Mouse (Mus musculus) cerebellum, postnatal 14 days (tissue): ENCODE data around the gene Glo1.
A peak's percentile ranks its signal among the peaks of the same experiment; 100 is the strongest.

Experiments used
- DNase-seq, 2 experiments: peaks; one replicate each; pipeline ENCODE4 v3.0.0; 2021; ENCODE audit warnings: mixed read lengths in 2 of 2

Gene Glo1

DNA sequence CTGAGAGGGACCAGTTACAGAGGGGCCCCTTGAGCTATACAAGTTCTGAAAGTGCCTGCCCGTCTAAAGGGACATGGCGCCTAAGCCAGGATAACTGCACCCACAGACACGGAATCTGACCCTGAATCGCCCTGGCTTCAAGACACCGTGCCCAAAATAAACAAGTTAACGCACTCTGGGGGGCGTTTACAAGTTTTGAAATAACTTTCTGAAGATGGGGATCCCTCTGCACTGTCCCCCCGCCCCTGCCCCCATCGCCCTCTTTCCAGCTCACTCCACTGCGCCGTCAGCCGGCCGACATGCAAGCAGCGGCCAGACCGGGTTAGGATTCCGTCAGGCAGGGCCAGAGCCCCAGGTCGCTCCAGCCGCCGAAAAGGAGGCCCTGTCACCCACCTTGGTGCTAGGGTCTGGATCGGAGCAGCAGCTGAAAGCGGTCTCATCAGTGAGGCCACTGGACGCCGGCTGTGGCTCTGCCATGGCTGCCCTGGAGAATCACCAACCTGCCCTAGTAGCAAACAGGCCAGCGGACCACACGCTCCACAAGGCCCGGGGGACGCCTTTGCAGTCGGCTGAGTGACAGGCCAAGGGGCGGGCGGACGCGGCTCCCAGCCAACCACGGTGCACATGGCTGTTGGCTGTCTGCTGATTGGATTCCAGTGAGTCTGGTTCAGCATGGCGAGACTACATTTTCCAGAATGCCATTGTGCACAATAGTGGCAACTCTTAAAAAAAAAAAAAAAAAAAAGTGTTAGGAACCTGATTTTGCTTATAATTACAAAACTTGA is 14.4 kb downstream of the Glo1 start:
- DNase-seq = peak; percentile 100

DNA sequence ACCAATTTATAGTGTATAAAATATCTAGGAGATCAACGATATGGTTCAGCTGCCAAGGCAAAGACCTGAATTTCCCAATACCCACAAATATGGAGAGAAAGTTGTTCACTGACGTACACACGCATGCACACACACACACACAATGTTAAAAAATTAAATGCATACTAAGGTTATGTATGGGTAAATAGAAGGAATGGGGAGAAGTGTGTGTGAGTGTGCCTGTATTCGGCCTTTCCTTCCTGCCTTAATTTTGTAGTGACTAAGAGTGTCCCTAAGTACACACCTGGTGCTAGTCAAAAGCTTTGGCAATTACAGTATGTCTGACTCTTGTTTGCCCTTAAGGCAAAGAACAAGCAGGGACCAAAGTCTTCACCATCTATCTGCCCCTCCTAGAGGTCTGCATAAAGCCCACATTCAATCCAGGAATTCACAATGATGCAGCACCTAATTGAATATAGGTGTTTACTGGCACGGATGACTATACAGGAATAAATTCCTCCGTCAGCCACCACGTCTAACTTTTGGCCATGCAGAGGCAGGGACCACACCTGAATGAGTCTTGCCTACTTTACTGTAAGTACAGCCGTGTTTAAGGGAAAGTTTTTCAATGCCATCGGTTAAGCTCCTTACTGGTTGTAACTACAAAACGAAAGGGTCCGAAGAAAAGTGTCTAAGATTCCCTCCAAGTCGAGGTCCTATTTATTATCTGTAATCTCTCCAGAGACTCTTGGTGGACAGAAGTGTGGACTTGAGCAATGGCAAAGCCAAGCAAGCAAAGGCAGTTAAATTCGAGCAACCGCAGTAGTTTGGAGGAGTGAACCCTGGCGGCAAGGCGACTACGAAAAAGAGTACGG is 15.2 kb downstream of the Glo1 start:
- no peak for DNase-seq

DNA sequence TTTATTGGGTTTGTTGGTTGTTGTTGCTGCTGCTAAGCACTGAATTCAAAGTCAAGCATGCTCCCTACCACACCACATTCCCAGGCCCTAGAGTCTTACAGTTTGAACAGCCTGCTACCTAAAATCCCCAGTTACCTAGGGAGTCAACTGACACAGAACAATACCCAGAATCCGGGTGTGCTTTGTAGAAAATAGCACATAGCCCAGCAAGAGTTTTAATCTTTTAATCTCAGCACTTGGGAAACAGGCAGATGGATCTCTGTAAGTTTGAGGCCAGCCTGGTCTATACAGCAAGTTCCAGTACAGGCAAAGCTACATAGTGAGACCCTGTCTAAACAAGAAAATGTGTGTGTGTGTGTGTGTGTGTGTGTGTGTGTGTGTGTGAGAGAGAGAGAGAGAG is 15.9 kb downstream of the Glo1 start:
- DNase-seq = no peak

DNA sequence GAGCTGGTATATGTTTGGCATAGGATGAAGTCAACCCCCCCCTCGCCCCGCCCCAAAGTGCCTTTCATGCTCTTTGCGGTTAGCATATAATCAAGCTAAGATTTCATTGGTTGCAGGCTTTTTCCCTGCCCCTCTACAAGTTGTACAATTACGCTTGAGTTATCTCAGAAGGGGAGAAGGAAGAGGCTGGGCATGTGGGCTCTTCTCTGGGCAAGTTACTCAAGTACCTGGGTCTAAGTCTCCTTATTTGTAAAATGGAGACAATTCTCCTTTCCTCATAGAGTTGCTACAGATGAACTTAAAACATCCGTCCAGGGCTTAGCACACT is 16.7 kb downstream of the Glo1 start:
- DNase-seq = no peak

DNA sequence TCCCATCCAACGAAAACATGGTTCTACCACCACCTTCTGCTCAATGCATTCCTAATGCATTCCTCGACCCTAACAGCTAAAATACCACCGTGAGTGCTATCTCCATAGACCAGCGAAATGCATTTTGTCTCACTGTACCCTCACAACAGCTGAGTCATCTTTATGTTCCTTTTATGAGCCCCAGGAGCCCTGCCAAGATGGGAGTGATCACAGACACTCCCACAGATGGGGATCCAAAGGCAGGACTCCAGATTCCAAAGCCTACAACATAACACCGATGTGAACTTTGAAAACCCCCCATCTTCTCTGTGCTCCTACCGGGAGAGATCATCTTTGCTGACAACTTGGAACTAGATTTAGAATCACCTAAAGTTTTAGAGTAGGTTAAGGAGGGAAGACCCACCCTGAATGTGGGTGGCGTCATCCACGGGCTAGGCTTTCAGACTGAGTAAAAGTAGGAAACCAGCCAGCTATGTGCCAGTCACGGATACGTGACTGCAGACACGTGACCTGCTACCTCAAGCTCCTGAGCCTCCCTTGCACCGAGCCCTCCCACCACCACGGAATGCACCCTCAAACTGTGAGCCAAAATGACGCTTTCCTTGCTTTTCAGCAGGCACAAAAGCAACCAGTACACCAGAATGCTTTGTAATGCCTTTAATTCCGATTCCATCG is 17.2 kb downstream of the Glo1 start:
- no peak for DNase-seq

DNA sequence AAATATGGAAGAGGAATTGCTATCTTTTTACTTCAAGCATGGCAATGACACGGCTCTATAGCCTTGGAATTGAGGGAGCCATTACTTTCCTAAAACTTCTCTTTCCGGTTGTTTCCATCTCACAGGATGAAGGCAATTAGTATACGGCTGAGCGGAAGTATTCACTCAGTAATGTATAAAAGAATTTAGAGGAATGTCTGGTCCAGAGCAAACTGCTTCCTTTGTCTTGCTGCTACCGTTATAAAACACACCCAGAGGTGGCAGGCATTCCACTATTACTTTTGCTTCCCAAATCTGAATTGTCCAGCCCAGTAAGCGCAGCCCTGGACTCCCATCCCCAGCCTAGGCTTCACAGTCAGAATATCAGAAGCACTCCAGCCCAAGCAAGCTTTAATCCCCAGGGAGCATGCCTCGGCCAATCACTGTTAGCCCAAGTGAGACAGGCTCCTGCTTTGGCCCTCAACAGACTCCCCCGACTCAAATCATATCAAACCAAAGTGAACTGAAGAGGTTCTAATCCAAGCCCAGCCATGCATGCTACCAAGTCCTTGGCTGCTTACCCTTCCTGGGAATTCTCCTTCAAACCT is 18.7 kb downstream of the Glo1 start:
- no peak for DNase-seq

DNA sequence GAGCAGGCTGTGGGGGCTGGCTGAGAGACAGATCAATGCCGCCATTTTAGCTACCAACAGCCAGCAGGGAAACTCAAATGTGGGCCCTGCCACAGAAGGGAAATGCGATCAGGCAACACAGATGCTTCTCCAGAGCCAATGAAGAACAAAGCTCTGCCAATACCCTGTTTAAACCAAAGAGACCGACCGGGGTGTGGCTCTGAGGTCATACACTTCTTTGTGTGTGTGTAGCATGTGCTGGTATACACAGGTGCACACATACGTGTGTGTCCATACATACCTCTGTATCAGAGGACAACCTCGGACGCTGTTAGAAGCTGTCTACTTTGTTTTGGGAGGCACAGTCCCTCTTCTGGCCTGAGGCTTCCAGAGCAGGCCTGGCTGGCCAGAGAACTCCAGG is 19.3 kb downstream of the Glo1 start:
- no peak for DNase-seq

DNA sequence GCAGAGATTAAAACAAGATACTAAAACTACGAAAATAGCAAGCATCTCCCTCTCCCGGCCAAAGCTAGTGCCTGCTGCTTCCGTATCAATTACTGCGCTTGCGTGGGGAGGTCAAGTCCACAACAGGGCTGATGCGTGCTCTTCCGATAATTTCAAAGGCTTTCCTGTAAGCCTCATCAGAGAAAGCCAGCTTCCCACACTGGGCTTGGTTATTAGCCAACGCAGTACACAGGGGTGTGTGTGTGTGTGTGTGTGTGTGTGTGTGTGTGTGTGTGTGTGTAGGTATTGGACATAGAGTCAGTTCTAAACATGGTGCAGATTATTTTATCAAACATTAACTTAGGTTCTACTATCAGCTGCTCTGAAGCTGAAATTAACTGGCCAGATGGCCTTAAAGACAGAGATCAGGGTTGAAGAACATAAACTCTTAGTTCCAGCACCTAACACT is 20.0 kb downstream of the Glo1 start:
- DNase-seq = no peak

DNA sequence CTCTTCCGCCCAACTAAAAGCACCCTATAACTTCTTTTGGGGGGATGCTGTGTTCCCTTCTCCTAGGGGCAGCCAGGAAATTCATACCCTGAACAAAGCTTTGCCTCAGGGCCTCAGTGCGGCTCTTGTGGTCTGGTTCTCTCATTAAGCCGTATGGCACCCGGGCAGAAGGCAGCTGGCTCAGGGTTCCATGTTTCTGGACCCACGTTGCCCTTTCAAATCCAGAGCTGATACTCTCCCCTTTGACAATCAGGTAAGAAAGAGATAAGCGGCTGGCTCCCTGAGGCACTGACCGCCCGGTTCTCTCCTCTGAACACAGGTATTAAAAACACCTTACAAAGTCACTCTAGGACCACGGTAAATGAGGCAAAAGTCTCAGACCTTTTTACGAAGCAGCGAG is 20.5 kb downstream of the Glo1 start:
- no peak for DNase-seq

DNA sequence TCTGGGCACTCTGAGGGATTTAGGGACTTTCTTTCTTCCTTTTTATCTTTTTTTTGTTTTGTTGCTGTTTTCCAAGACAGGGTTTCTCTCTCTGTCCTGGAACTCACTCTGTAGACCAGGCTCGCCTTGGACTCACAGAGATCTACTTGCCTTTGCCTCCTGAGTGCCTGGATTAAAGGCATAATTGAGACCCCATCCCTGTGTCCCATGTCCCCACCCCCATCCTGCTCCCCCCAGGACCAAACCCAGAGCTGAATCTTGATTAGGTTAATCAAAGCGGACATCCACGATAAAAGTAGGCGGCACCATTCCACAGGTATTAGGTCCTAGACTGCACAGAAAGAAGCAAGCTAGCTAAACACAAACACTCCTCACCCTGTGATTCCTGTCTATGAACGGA is 21.7 kb downstream of the Glo1 start:
- DNase-seq = no peak

DNA sequence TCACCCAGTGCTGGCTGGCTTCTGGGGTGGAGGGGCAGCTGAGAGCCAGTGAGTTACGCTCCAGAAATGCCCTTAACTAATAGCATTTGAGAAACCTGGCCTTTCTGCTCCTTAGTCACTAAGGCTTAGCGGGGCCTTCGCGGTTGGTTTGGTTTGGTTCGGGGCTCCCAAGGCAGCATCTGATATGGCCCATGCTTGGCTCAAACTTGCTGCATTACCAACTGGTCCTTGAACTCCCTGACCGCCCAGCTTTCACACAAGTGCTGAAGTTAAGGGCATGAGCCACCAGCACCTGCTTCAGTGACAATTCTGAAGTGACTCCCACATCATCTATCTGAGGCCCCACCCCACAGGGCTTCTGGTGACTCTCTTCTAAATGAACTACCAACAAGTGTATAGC is 22.4 kb downstream of the Glo1 start:
- no peak for DNase-seq

DNA sequence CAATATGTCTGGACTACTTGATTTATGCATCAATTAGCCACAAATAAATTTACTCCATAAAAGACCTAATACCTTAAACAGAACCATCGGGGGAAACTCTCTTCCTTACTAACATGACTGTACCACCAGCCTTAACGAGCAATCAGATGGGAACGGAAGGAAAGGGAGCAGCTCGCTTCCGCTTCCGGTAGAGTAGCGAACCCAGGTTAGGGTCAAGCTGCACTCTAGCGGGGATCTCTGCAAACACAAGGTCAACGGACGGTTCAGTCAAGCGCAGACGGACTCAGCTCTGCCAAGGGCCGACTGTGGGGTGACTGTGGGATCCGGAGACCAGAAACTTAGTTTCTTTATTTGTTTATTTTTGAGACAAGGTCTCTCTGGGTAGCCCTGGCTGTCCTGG is 24.5 kb downstream of the Glo1 start:
- no peak for DNase-seq

DNA sequence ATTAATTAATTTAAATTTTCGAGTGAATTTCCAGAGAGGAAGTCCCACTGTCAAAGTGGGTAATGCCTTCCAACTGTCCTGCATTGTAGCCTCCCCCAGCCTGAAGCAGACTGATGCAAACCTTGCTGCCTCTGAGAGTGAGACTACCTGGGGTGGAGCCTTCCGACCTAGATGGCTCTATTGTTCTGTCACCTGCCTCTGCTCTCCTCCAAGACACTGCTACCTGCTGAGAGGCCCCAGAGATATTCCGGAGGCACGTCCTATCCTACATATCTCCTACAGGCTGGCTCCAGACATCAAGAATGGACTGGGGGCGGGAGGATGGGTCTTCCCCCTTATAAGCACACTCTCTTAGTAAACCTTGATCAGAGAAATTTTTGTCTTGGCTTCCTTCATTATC is 28.4 kb downstream of the Glo1 start:
- no peak for DNase-seq

DNA sequence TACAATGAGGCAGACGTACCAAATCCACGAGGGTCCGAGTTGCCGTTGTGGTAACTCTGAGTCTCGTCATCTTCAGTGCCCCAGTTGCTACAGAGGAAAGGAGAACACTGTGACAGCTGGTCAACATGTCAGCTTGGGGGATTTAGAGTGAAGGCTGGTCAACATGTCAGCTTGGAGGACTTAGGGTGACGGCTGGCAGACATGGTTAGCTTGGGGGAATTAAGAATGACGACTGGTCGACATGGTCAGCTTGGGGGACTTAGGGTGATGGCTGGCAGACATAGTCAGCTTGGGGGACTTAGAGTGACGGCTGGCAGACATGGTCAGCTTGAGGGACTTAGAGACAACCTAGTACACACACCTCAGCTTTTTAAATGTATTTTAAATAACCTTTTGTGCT is 28.9 kb downstream of the Glo1 start:
- DNase-seq = no peak

DNA sequence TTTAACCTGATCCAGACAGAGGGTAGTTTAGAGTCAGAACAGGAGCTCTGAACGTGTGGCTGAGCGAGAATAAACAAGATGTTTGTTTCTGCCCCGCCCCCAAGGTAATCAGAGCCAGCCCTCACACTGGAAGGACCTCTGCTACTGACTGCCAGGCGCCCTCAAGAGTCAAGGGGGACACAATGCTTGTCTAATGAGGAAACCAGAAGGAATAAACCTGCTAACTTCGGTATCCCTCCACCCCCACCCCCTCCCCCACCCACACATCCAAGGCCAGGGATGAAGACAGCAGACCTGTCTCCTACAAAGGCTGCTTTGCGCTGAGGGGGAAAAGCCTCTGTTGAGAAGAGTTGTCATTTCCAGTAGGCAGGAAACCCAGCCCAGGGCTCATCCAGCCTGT is 31.8 kb downstream of the Glo1 start:
- no peak for DNase-seq

DNA sequence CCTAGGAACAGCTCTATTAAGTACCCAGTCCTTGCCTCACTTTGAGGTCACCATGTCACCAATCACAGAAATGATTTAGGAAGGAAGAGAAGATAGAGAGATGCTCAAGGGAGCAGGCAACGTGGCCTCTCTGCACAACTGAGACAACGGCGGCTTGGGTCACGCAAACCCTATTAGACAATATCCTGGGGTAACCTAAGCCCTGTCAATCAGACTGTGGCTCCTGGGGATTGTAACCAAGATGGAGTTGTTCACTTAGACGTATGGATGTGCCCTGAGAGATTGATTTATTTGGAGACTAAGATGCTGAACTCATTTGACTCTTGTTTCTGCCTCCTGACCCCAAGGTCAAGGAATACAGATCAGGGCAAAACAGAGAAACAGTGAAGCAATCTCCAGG is 32.3 kb downstream of the Glo1 start:
- DNase-seq = no peak

DNA sequence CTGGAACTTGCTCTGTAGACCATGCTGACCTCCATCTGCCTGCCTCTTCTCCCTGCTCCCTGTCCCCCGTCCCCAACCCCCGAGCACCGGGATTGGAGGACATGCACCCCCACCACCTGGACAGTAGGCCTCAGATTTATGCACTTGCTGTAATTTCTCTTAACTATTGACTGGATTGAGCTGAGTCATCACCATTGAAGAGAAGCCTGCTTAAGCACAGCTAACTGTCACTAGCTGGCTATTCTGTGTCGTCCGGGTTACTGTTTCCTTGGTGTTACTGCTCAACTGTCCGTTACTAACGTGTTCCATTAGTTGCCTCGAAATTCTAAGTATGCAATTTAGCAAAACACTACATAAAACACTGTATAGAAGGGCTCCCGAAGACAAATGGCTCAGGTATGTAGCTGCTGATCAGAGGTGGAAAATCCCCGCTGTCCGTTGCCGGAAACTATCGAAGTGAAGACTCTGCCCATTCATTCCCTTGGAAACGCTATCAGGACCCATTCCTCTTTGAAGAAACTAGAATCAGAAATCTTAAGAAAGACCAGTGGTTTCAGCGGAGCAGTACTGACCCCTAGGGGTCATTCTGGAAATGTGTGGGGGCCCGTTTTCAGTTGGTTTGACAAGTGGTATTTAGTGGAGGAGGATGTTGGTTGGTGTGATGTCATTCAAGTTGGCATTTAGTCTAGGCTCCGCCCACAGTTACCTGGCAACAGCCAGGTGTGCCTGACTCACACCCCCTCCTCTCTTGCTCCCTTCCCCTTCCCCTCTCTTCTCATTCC is 36.1 kb downstream of the Glo1 start:
- peak; percentile 79 for DNase-seq

DNA sequence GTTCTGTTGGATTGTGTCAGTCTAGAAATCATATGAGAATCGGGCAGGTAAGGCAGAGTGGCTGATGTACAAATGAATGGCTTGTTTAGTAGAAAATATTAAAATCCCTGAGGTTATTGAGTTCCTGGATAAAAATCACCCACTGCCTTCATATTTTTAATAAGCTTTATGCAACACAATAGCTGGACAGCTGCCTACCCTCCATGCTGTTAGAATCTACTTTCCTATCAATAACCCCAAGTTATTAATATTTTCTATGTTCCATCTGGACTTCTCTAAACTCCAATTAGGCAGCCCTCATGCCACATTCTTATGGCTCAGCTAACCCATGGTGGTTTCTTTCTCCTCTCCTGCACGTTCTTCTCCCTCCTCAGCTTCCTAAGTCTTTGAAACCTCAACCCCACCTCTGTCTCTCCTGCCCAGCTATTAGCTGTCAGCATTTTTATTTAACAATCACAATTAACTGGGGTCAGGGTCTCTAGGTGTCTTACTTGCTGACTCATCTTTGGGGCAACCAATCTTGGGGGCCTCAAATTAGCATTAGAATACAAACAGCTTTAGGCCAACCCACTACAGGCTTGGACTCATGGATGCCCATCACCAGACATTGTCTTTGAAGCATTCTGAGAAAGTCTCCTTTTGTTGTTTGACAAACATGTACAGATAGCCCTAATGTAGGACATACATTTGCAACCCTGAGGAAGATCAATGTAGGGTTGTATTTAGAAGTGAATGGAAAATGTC is 43.2 kb downstream of the Glo1 start:
- no peak for DNase-seq

DNA sequence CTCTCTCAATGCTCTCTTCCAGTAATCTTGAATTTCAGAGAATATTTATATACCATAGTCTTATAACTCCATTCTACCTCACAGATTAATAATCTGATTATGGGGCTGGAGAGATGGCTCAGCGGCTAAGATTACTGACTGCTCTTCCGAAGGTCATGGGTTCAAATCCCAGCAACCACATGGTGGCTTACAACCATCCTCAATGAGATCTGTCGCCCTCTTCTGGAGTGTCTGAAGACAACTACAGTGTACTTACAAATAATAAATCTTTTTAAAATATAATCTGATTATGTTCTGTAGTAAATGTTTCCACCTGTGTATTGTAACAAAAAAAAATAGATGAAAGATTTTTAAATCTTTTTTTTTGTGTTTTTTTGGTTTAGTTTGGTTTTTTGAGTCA is 44.4 kb downstream of the Glo1 start:
- no peak for DNase-seq

DNA sequence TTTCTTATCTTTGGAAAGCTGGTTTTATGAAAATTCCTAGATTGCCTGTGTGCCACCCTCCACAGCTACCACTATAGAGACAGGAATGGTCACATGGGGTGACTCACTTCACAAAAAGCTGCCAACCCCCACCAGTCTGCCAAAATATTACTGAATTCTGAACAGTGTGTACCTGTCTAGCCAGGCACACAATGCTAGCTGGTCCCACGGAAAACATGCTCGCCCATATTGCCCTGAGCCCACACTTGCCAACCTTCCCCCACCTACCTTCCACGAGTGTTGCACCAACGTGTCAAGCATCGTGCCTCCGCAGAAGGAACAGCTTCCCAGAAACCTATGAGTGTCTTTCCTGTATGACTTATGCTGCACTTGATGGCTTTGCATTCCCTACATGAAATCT is 45.5 kb downstream of the Glo1 start:
- DNase-seq = no peak

DNA sequence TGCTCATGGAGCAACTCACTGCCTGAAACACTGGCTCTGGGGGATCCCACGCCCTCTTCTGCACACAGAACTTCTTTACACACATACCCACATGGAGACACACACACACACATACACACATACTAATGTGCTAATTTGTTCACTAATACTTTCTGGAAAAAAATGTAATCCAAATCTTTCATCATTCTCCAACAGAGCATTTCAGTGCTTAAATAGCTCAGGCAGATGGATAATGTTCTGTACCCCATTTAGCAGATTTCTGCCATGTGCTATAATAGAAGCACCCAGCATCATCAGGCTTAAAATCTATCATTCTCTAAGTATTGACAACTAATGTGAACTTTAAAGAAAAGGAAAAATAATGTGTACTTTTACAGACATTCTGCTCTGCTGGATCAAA is 45.9 kb downstream of the Glo1 start:
- DNase-seq = no peak

DNA sequence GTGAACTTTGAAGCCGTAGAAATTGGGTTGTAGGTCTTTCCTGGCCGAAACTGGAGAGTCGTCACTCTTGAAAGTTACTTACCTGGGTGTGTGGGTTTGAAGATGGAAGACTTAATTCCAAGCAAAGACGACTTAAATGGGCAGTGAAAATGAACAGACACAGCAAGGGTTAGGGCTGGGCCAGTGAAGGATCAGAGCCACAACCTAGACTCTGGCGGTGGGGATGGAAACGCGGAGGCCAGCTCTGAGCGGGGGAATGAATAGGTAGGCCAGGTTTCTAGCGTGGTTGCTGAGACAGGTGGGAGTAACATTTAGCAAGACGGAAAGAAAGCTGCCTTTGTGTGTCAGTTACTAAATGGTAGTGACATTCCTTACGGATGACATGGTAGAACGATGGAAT is 49.7 kb downstream of the Glo1 start:
- DNase-seq = peak in 1 of 2 experiments; percentile 35
